8 mouse cellular contexts compared by ENCODE assay signal in the genomic region with DNA sequence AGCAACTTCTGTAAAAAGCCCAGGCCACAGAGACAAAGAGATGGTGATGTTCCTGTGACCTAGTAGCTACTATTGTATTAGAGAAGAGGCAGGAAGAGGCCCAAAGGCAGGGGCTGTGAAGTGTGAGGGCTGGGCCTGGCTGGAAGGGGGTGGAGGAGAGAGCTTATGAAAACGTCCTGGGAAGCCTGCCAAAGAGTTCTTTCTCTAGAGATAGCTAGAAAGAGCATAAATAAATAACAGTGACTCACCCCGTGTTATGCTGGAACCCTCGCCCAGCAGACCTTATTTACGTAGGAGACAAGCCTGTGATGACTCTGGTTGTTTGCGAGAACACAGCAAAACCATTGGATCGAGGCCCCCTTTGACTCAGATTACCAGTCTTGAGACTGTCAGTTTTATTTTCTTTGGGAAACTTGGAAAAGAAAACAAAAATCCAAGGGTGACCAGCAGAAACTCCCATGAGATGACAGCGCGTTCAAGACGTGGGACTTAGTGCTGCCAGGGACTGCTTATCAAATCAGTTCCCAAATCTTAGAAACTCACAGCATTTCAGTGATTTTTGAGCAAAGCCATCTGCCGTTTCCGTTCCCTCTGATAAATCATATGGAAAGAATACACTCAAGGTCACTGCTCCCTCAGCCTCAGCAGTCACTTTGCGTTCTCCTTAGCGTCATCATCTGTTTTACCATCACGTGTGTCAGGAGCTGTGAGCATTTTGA. TPM values are rescaled to one million over a fixed set of nuclear protein-coding genes. Genes with fewer than 3 reads are reported as not detected.
DNase-seq lines count a peak whose midpoint lies in the region; ATAC-seq and TF ChIP-seq lines count a peak whose summit lies in the region.
"Had no signal": no experiment of that assay in that cellular context is flagged by ENCODE, and none has a peak within 500 bp of the region (broad histone marks: within the 10 kb centered on the region; RNA-seq: fewer than 3 reads in every experiment).

No protein-coding gene starts in this region.

- no peaks in the 10 kb centered on the region for H3K36me3 ChIP-seq in limb, embryonic 15.5 days
- H3K36me3 ChIP-seq in midbrain, postnatal 0 days (ENCODE audit: insufficient read depth, low read length) = no peaks in the 10 kb centered on the region
- H3K36me3 ChIP-seq: midbrain, embryonic 12.5 days had no signal

- no peak for TF ChIP-seq CTCF in midbrain, postnatal 0 days (IDR thresholded peaks at IDR 0.05)

- peak; percentile 67; the same call in 1 of the 2 replicates for ATAC-seq in limb, embryonic 15.5 days (ENCODE audit: insufficient number of reproducible peaks, low FRiP score, low TSS enrichment, low read depth)
- ATAC-seq in midbrain, postnatal 0 days (ENCODE audit: low FRiP score) = no peak

- H3K4me3 ChIP-seq in limb, embryonic 15.5 days = no peak overlapping the region
- H3K4me3 ChIP-seq in midbrain, postnatal 0 days (ENCODE audit: low read depth, low read length) = no peak overlapping the region
- H3K4me3 ChIP-seq: midbrain, embryonic 12.5 days had no signal

- H3K4me1 ChIP-seq in limb, embryonic 15.5 days = peaks cover 9% of the 10 kb centered on the region; the same call in 1 of the 2 replicates
- no peaks in the 10 kb centered on the region for H3K4me1 ChIP-seq in midbrain, postnatal 0 days (ENCODE audit: insufficient read depth, low read length)
- H3K4me1 ChIP-seq: midbrain, embryonic 12.5 days had no signal

- H3K9ac ChIP-seq in limb, embryonic 15.5 days = no peak overlapping the region
- H3K9ac ChIP-seq in midbrain, postnatal 0 days (replicated peaks; ENCODE audit: low read length, poor library complexity, severe bottlenecking) = no peak overlapping the region
- H3K9ac ChIP-seq: midbrain, embryonic 12.5 days had no signal

- H3K27me3 ChIP-seq in limb, embryonic 15.5 days = no peaks in the 10 kb centered on the region
- H3K27me3 ChIP-seq in midbrain, postnatal 0 days (ENCODE audit: insufficient read depth, low read length) = no peaks in the 10 kb centered on the region
- H3K27me3 ChIP-seq: midbrain, embryonic 12.5 days had no signal

- peak overlapping the region; percentile 43; the same call in 1 of the 2 replicates for H3K27ac ChIP-seq in limb, embryonic 15.5 days
- no peak overlapping the region for H3K27ac ChIP-seq in midbrain, postnatal 0 days (ENCODE audit: low read depth, low read length)
- H3K27ac ChIP-seq: midbrain, embryonic 12.5 days had no signal

- H3K4me2 ChIP-seq in limb, embryonic 15.5 days = no peak overlapping the region
- H3K4me2 ChIP-seq in midbrain, postnatal 0 days (ENCODE audit: low read depth, low read length, poor library complexity, severe bottlenecking) = no peak overlapping the region
- H3K4me2 ChIP-seq: midbrain, embryonic 12.5 days had no signal

- DNase-seq in MN1 (ENCODE audit: low spot score) = peak; percentile 85
- peak; percentile 89 for DNase-seq in adrenal gland, postnatal 14 days
- DNase-seq in gastrocnemius, adult 8-10 months (ENCODE audit: low spot score in 2 of 2) = peak; percentile 35 to 54
- DNase-seq in kidney, adult 11 months = peak; percentile 52
- DNase-seq in midbrain, postnatal 0 days (ENCODE audit: low spot score) = peak; percentile 77
- DNase-seq in thymus, adult 18-20 months = no peak

- H3K9me3 ChIP-seq in limb, embryonic 15.5 days = no peaks in the 10 kb centered on the region
- H3K9me3 ChIP-seq in midbrain, postnatal 0 days (ENCODE audit: low read length) = no peaks in the 10 kb centered on the region
- H3K9me3 ChIP-seq: midbrain, embryonic 12.5 days had no signal

- 53% methylated on average over 14 of the region's 14 CpGs for WGBS in limb, embryonic 15.5 days
- WGBS in midbrain, postnatal 0 days = 60% methylated on average over 14 of the region's 14 CpGs

RNA-seq across cellular contexts. Expression of gene Adamts1, which starts 46.7 kb away (rescaled TPM):
- total RNA-seq in adrenal gland, postnatal 14 days (2021) = 34.2 and 42.8 TPM in 2 replicates
- total RNA-seq in gastrocnemius, adult 8-10 months (2022) = 10 to 100 TPM; 20.0 to 27.3 (median 24.0) TPM
- polyA plus RNA-seq in limb, embryonic 15.5 days (2015; fragmentation: Nextera tagmentation; extraction: Ambion mirVana) = 47.3 and 49.5 TPM in 2 replicates
- total RNA-seq in midbrain, postnatal 0 days (2014; rRNA removed) = 11.6 and 11.9 TPM in 2 replicates
- polyA plus RNA-seq in midbrain, postnatal 0 days (2015; fragmentation: Nextera tagmentation; extraction: Ambion mirVana) = 2.8 TPM in 2 replicates

Comparison
In these comparisons a context has a peak if more than half of its experiments do, and no peak if none do; other contexts are left out.
1. DNase-seq: peak in MN1 (single experiment), adrenal gland, postnatal 14 days (single experiment), gastrocnemius, adult 8-10 months (2 of 2), kidney, adult 11 months (single experiment) and midbrain, postnatal 0 days (single experiment); none in thymus, adult 18-20 months (0 of 2).